Mouse (Mus musculus): ENCODE data around the gene Syt8.

Gene Syt8

GRCm38 (mm10) chr7:142475641-142476040 is 41.0 kb downstream of the Syt8 start:
- in situ Hi-C loops (cut with MseI, MboI): no loop called here

DNA sequence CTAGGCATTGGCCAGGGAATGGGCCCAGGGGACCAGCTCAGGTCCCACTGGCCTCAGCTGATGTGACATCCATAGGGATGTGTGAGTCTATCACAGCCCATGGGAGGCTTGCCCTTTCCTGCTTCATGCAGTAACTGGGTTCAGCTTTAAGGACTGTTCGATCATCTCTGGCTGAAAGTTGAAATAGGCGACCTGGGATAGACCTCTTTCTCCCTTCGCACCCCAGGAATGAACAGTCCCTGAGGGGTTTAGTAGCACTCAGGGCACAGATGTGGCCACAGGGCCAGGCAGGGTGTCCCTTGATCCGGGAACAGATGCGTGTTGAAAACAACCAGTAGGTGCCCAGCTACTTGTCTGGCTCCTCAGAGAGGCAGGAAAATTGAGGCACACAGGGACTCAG is 41.6 kb downstream of the Syt8 start:
- in situ Hi-C loops (cut with MseI, MboI): no loop called here

DNA sequence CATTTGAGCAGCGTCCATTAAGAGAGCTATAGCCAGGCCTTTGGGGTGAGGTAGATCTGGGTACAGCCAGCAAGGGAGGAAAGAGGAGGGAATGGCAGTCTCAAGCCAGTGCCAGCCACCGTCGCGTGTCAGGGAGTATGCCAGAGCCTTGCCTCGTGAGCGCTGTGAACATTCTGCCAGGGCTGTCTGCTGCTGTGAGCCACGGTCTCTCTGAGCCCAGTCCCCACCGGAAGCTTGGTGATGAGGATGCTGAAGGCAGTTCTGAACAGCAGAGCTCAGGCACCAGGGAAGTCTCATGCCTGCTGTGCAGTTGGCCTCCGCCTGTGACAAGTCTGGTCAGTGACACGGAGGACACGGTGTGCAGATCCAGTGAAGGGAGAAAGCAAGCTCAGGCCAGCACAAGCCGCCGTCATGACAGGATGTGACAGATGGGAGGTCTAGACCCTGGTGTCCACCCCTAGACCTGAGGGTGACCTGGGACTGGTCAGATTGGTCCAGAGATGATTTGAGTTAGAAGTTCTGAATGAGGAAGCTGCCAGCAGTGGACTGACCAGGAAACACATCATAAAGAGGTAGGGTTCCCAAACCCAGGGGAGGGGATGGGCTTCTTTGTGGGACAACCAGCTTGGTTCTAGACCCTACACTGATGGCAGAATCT is 42.3 kb downstream of the Syt8 start:
- in situ Hi-C loops (cut with MseI, MboI): no loop called here

GRCm38 (mm10) chr7:142478001-142478400 is 43.4 kb downstream of the Syt8 start:
- in situ Hi-C loops (cut with MseI, MboI): no loop called here

GRCm38 (mm10) chr7:142478574-142478973 is 43.9 kb downstream of the Syt8 start:
- in situ Hi-C loops (cut with MseI, MboI): no loop called here

- in situ Hi-C loops (cut with MseI, MboI): no loop called here
Observed at GRCm38 (mm10) chr7:142479307-142479706, 44.7 kb downstream of the Syt8 start.

- in situ Hi-C loops (cut with MseI, MboI): loop anchor here in 1 of 2 experiments (10.0 kb wide), 1 partner anchor 195 kb away; no protein-coding TSS in a partner anchor
Observed at GRCm38 (mm10) chr7:142479886-142480285, 45.2 kb downstream of the Syt8 start.

DNA sequence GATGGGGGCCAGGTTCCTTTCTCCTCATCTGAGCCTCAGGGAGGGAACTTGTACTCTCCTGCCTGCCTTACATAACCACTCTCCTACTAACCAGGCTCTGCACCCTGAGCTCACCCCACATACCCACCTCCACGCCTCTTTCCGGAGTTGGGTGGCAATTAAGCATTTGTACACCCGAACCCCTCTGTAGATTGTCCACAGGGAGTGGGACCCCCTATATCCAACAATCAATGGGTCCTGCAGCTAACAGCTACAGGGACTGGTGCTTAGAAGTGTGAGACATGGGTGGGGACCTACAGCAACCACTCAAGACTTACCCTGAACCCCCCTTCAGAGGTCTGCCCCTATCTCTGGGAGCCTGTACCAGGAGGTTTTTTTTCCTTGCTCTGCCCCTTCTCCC is 46.0 kb downstream of the Syt8 start:
- in situ Hi-C loops (cut with MseI, MboI): loop anchor here in 1 of 2 experiments (10.0 kb wide), 1 partner anchor 194 kb away; no protein-coding TSS in a partner anchor

DNA sequence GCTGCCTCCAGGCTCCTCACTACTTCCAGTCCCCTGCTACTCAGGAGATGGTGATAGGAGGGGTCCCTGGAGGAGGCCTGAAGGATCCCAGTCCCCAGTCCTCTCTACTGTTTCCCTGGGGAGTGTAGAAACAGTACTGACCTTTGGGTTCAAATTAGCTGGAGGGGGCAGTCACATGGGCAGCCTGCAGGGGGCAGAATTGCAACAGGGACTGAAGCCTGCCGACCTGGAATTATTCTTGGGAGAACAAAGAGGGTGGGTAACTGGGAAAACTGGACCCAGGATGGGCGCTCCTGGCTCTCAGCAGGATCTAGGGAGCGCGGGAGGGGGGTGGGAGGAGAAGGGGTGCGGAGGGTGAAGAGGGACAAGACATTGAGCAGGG is 46.5 kb downstream of the Syt8 start:
- in situ Hi-C loops (cut with MseI, MboI): loop anchor here in 1 of 2 experiments (10.0 kb wide), 1 partner anchor 194 kb away; no protein-coding TSS in a partner anchor

- in situ Hi-C loops (cut with MseI, MboI): loop anchor here in 1 of 2 experiments (10.0 kb wide), 1 partner anchor 193 kb away; no protein-coding TSS in a partner anchor
Observed at GRCm38 (mm10) chr7:142481568-142482255, 47.1 kb downstream of the Syt8 start.

- in situ Hi-C loops (cut with MseI, MboI): loop anchor here in 1 of 2 experiments (10.0 kb wide), 1 partner anchor 193 kb away; no protein-coding TSS in a partner anchor
Observed at GRCm38 (mm10) chr7:142482256-142482609, 47.6 kb downstream of the Syt8 start.

DNA sequence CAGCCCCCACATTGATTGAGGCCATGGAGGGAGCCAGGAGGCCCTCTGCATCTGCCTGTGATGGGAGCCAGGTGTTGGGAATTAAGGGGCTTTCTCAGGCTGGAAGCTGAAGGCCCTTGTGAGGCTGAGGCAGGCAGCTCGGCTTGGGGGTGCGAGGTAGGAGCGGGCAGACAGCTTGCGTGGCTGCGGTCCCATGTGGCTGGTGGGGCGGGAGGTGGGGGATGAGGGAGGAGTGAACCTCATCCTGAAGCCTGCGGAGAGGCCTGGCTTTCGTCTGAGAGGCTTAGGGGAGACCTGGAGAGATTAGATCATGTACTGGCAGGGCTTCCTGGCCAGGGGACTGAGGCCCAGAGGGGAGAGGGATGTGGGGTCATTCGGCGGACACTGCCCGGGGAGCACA is 48.5 kb downstream of the Syt8 start:
- in situ Hi-C loops (cut with MseI, MboI): loop anchor here in 1 of 2 experiments (10.0 kb wide), 1 partner anchor 192 kb away; no protein-coding TSS in a partner anchor

GRCm38 (mm10) chr7:142484780-142485179 is 50.1 kb downstream of the Syt8 start:
- in situ Hi-C loops (cut with MseI, MboI): loop anchor here in 1 of 2 experiments (10.0 kb wide), 1 partner anchor 190 kb away; no protein-coding TSS in a partner anchor

DNA sequence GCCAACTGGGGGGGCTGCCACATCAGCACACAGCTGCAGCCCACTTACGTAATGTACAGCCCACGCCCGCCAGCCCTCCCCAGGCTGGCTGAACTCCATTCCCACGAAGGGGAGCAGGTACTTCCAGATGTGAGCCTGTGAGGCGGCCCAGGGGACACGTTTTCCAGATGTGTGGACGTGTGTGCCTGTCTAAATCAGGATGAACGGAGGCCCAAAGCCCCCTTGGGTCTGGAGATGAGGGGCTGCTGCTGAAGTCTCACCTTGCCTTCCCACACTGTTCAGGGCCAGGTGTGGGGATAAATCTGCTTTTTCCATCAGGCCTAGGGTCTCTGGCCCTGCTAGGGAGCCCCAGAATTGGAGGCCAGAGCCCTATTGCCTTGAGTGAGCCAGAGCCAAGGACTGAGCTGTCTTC is 52.1 kb downstream of the Syt8 start:
- in situ Hi-C loops (cut with MseI, MboI): loop anchor here in 1 of 2 experiments (10.0 kb wide), 1 partner anchor 188 kb away; no protein-coding TSS in a partner anchor

GRCm38 (mm10) chr7:142487341-142487859 is 52.8 kb downstream of the Syt8 start:
- in situ Hi-C loops (cut with MseI, MboI): loop anchor here in 1 of 2 experiments (10.0 kb wide), 1 partner anchor 187 kb away; no protein-coding TSS in a partner anchor

- in situ Hi-C loops (cut with MseI, MboI): loop anchor here in 1 of 2 experiments (10.0 kb wide), 1 partner anchor 187 kb away; no protein-coding TSS in a partner anchor
Observed at GRCm38 (mm10) chr7:142488053-142488452, 53.4 kb downstream of the Syt8 start.
